ENCODE assay signal across 11 mouse cellular contexts in genomic region chr10:115099890-115100580, GRCm38 (mm10).
A peak's percentile ranks its signal among the peaks of the same experiment; 100 is the strongest.
DNase-seq lines count a peak whose midpoint lies in the region.
"Had no signal": no experiment of that assay in that cellular context is flagged by ENCODE, and none has a peak within 500 bp of the region (broad histone marks: within the 10 kb centered on the region; RNA-seq: fewer than 3 reads in every experiment).

No protein-coding gene starts in this region.

- DNase-seq in embryo, embryonic 10.5 days (ENCODE audit: low spot score): peak; percentile 1
- DNase-seq in embryo, embryonic 10 days (ENCODE audit: low spot score): no peak
- peak; percentile 73 for DNase-seq in 416B (ENCODE audit: low read depth)
- peak; percentile 36 for DNase-seq in adrenal gland, adult 8-10 months
- peak; percentile 43 to 50 for DNase-seq in cerebellum, postnatal 10 days
- no peak for DNase-seq in left cerebral cortex, postnatal 4 days
- DNase-seq in frontal cortex, adult 2 months (ENCODE audit: extremely low spot score in 1 of 2, low spot score in 1 of 2): no peak
- DNase-seq in thymus, postnatal 25 days: no peak
- DNase-seq: B cell, adult 2 months; embryo, embryonic 11 days; lung, embryonic 14.5 days had no signal

- intact Hi-C loops in left cerebral cortex, postnatal 4 days (cut with DNase I): loop anchor here (10.0 kb wide), 1 partner anchor 295 kb away; the partner anchor contains the start of gene Trhde

Comparison
In these comparisons a context has a peak if more than half of its experiments do, and no peak if none do; other contexts are left out.
1. DNase-seq: peak in embryo, embryonic 10.5 days (single experiment), 416B (single experiment), adrenal gland, adult 8-10 months (single experiment) and cerebellum, postnatal 10 days (2 of 2); none in embryo, embryonic 10 days (single experiment), left cerebral cortex, postnatal 4 days (single experiment), frontal cortex, adult 2 months (0 of 2) and thymus, postnatal 25 days (single experiment).